Mouse (Mus musculus): ENCODE measurements at regions not wholly inside any gene's neighbourhood (a gene's known extent, or its start where the extent isn't known, plus 50 kb on each side); places are given as distances from the start of the nearest gene placed in this dataset.

DNA sequence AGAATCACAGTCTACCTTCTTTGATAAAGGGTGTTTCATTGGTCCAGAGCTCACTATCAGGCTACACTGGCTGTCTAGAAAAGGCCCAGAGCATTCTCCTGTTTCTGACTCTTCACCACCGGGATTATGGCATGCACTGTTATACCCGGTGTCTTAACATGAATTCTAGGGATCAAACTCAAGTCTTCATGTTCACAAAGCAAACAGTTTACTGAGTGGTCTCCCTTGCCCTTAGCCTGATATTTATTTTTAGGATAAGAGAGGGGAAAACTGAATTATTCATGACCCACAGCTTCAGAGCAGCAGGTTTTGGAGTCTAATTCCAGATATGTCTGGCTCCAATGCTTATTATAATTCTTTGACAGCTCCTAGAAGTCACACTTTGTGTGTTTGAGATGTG lies 596.0 kb upstream of the Gm26657 start:
- no peak for DNase-seq

DNA sequence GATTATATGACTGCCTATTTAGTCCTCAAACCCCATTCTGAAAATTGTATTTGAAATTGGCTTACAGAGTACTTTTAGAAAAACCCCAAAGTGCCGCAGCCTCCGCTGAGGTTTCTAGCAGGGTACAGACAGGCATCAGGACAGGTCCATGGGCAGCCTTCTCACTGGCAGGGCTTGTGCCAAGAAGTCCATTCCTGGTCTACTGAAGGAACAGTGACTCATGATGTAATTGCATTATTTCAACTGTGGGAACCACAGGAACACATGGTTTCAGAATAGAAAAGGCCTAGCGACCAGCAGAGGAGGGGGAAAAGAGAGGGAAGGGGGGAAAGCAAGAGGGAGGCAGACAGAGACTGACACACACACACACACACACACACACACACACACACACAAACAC lies 603.0 kb upstream of the Gm26657 start:
- no peak for DNase-seq

GRCm38 (mm10) chr4:56134350-56134749 lies 602.1 kb upstream of the Klf4 start:
- no peak for DNase-seq

DNA sequence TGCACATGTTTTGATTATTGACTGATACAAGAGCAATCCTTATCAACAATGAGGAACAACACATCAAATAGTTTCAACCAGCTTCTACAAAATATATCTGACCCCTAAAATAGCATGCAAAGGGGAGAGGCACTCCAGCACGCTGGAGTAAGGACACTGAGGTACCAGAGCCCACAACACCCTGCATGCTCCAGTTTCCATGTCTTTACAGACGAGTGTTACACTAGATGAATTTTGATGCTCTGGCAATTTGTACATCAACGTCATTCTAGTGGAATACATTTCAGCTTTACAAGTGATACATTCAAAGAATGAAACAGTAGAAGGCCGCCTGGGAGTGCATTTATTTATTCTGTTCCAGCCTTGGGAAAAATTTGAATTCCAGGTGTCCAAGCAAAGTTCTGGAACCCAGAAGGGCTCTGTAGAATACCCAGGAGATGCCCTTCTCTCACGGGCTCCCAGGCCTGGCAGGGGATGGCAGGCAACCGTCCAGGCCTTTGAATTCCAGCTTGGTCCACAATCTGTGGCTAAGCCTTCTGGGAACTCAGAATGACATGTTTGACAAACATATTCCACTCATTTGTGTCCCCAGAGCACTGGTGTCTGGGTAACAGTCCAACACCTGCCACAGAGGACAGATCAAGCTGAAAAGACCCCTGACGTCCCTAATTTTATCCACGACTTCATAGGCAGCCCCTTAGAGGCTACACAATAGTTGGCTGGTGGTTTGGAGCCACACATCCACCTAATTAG lies 595.6 kb upstream of the Klf4 start:
- DNase-seq: peak; percentile 26

GRCm38 (mm10) chr4:56124515-56124914 lies 592.2 kb upstream of the Klf4 start:
- no peak for DNase-seq

GRCm38 (mm10) chr4:56122198-56122597 lies 589.9 kb upstream of the Klf4 start:
- DNase-seq: no peak

GRCm38 (mm10) chr4:56121664-56122063 lies 589.4 kb upstream of the Klf4 start:
- DNase-seq: no peak

- no peak for DNase-seq
Observed at GRCm38 (mm10) chr4:56120357-56120756, 588.1 kb upstream of the Klf4 start.

DNA sequence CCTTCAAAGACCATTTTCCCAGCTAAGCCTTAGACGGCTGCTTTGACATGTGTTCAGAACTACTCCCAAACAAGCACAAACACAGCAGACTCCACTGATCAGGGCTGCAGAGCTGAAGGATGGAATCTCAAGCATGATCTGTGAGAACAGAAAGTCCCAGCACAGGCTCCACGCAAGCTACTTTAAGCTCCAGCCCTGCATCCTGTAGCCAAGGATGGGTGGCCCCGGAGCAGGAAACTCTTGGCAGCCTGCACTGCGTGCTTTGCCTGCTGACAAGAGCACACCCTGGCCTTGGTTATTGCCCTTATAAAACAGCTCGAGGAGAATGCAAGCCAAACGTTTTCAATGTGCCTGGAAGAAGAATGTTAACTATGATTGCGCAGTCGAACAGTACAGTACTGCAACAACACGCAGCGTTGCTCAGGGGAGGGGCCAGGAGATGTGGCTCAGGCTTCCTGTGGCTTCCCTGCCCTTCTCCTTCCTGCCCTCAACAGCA lies 581.5 kb upstream of the Klf4 start:
- peak; percentile 37 for DNase-seq

- peak; percentile 6 for DNase-seq
Observed at GRCm38 (mm10) chr4:56112931-56113700, 580.9 kb upstream of the Klf4 start.

GRCm38 (mm10) chr4:56106962-56107361 lies 574.7 kb upstream of the Klf4 start:
- DNase-seq: no peak

DNA sequence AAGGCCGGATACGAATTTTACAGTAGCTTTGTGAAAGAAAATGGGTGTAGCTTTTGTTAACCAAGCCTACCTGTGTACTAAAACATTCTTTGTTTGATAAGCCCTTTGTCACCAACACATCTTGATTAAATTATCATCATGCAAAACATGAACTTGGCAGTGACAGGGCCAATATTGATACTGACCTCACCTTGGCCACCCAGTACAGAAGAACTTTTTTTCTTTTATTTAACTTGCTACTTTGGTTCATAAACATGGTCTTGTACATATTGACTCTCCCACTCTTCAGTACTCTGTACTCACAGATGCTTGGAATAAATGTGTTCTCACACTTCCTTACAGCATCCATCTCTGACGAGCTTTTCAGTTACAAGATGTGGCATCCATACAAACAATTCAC lies 570.0 kb upstream of the Klf4 start:
- DNase-seq: no peak

DNA sequence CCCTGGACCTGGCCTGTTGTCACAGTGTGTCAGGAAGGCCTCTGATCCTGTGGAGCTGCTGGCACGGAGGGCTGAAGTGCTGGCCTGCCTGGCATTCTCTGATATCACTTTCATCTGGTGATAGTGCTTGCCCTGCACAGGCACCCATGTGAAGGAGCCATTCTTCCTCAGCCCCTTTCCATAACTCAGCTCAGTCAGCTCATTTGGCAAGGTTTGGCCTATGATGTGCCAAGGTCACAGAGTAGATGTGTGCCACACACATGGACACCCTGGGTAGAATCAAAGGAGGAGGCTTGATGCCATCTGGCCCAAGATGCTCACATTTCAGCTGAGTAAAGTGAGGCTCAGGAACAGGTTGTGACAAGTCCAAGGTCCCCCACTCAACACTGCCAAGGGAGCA lies 558.5 kb upstream of the Klf4 start:
- no peak for DNase-seq

GRCm38 (mm10) chr4:56088701-56089100 lies 556.4 kb upstream of the Klf4 start:
- peak; percentile 32 for DNase-seq

DNA sequence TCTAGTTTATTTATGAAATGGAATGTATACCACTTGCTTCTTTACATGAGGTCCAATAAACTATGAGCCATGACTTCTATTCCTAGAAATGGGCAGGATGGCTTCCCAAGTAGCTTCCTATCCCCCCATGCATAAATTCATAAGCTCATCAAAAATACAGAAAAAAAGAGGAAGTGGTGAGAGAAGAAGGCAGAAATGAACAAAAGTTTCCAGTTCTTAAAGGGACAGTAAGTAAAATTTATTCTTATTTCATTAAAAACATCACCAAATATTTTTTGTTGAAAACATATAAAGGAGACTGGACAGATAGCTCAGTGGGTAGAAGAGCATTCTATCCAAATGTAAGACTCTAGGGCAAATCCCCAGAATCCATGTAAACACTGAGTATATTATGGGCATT lies 554.0 kb upstream of the Klf4 start:
- DNase-seq: no peak

GRCm38 (mm10) chr4:56084205-56084604 lies 551.9 kb upstream of the Klf4 start:
- no peak for DNase-seq

DNA sequence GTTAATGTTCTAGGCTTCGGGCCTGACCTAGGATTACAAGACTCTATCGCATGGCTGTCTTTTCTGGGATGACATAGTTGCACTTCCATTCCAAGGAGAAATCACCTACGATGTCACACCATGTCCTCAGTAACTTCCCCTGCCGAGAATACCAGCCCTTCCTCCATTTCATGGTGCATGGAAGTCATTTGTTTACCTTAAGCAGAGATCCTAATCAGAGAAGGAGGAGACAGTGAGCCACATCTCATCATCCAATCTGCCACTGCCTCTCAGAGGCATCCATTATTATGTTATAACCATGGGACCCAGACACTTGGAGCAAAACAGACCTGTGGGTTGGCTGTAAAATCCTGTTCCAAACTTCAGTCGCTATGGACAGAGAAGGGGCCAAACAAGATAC lies 550.1 kb upstream of the Klf4 start:
- DNase-seq: no peak

GRCm38 (mm10) chr4:56080960-56081359 lies 548.7 kb upstream of the Klf4 start:
- no peak for DNase-seq

DNA sequence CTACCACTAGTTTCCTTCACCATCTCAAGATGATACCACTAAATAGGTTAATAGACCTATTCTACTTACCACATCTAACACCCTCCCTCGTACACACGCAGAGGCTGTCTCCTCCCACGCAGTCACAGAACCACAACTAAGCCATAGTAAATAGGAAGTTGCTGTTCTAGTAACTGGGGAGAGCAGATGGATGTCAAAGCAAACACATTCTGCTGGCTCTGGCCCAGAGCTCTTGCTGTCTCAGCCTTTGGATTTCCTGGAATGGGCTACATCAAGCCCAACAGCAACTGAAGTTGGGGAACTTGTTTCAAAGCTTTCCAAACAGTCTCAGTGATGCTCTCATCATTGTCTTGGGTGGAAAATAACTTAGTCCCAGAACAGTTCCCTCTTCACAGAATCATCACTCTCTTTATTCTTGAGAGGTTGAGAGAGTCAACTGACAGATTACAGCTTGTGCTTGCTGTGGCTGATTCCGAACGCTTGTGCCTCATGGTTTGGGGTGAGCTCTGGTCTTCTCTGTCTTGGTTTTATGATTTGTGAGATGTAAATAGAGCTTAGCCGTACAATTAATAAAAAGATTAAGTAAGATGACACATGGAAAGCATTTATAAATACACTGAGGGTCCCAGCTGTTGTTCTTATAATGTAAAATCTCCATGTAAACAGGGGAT lies 538.5 kb upstream of the Klf4 start:
- DNase-seq: peak; percentile 45

GRCm38 (mm10) chr4:56068859-56069258 lies 536.6 kb upstream of the Klf4 start:
- DNase-seq: no peak

GRCm38 (mm10) chr4:56064657-56065056 lies 532.4 kb upstream of the Klf4 start:
- no peak for DNase-seq

DNA sequence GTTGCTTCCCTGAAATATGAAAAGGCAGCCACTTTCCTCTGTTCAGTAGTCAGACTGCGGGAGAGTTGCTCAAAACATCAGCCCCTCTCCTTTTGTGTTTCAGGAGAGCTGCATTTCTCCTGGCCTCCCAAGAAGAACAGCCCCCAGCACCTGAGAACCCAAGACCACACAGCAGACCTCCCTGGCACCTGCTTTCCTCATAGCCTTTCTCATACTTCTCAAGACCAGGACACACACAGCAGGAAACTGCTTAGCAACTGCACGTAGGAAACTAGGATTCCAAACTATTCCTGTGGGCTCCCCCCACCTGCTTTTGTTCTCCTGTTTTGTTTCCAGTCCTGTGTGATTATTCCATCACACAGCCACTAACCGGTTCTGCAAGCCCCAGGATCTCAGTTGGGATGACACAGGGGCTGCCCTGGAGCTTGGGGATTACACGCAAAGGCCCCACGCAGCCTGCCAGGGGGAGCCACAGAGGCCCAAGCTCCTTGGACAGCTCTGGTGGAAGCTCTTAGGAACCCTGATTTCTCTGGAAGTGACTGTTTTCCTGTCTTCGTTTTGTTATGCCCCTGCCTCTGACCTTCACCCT lies 519.6 kb upstream of the Klf4 start:
- DNase-seq: no peak

DNA sequence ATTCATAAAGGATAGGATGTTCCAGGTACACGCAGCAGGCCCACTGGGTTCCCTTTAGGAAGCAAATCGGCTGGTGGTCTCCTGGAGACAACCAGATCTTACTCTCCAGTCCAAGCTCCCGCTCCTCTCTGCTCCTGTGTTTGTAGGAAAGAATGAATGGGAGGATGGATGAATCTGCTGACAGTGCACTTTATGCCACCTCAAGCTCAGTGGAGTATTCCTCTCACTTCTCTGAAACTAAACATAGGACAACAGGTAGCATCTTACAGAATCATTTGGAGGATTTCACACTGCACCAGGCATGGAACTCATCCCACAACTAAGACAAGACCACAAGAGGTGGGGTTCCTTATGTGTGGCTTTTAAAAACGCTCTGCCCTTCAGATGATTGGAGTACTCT lies 507.1 kb upstream of the Klf4 start:
- DNase-seq: no peak
